Mouse (Mus musculus) liver, adult 2 months (tissue): ENCODE results near the gene Hamp2.

Source experiments
- CTCF ChIP-seq: fragments of 200-500 bp; IDR thresholded peaks from 2 replicates; pipeline ENCODE4 v1.5.1; 2011; ENCODE audit warnings: low read depth, low read length, control low read depth
- POLR2A ChIP-seq: fragments of 200-500 bp; IDR thresholded peaks from 2 replicates; pipeline ENCODE4 v1.6.1; 2011; ENCODE audit warnings: low read length, control low read depth; ENCODE audit not compliant: insufficient read depth; ENCODE audit errors: extremely low read depth

- TF ChIP-seq CTCF = no peak
- TF ChIP-seq POLR2A = no peak
Measured at GRCm38 (mm10) chr7:30972426-30973250, 48.2 kb upstream of the Hamp2 start.
